Mouse (Mus musculus): ENCODE data around the gene Gdf10.

Gene Gdf10

DNA sequence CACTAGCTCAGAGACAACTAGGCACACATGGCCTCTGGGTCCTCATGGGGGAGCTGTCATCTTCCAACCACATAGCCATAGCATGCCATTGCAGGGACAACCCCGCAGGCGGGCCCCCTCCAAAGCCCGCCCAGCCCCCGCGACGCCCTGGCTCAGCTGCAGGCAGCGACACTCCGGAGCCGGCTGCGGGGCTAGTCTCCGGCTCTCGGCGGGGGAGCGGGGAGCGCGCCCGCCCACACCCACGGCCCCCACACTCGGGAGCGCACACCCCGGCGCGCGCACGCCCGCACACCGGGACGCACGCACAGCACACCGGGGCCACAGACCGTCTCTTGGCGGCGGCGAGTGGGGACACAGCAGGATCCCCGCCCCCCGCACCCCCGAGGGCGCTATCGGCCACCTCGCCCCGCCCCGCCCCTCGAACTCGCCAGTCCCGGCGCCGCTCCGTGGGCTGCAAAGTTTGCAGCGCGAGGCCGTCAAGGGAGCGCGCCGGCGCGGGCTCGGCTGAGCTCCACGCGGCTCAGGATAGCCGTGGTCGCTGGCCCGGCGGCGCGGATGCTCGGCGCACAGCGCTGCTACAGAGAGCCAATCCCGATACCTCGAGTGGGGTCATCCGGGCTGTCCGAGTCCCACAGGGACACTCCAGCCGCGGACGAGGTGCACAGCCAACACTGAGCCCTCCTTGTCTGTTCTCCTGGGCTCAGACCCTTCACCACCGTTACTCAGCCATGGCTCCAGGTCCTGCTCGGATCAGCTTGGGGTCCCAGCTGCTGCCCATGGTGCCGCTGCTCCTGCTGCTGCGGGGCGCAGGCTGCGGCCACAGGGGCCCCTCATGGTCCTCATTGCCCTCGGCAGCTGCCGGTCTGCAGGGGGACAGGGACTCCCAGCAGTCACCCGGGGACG is at the start of gene Gdf10:
TSS of gene Gdf10 (plus strand) at position 420 of the 903 bp plus-strand sequence.
- in situ Hi-C loops (cut with MseI, MboI): no loop called here

DNA sequence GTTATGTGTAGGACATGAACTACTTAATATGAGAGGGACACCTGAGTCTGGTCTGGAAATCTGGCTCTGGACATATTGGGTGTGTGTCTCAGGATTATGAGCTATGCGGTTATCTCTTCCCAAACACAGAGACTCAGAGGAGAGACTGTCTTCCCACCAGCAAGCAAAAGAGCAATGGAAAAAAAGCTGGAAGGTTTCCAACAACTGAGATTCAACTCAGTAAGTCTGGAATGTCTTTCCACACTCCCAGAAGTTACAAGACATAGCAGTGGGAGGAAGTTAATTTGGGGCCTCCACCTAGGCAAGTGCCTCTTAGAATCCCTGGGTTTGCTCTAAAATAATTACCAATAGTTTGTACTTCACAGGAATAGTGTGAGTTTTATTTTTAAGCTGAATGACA is 44.6 kb upstream of the Gdf10 start:
- in situ Hi-C loops (cut with MseI, MboI): no loop called here

DNA sequence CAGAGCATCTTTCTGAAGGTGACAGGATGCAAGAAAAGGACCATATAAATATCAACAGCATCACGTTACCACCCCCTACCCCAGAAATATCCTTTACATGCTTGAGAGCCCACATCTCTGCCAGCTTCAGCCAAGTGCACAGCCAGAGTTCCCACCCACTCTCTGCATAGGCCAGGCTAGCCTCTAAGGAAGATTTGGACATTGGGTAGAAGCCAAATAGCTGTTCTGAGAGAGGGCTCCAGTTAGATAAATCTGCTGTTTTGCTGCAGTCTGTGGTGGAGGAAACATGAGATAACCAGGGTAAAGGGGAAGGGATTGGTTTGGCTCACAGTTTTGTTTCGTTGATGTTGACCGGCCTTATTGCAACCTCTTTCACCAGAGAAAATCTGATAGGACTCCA is 43.2 kb upstream of the Gdf10 start:
- in situ Hi-C loops (cut with MseI, MboI): no loop called here

DNA sequence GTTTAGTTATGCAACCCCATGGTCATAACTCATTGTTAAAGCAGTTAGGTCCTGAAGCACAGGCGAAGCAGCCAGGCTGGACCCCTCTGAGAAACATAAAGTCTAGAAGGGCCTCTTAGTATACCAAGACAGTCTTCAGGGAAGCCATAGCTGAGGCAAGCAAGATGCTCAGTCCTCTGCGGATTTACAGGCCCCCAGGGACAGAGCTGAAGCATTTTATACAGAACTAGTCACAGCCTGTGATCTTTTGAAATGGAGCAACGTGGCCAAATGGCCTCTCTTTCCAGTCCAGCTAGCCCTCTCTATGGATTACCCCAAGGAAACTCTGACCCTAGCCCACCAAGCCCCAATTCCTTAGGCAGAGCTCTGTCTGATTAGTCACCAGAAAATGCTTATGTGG is 41.9 kb upstream of the Gdf10 start:
- in situ Hi-C loops (cut with MseI, MboI): no loop called here

DNA sequence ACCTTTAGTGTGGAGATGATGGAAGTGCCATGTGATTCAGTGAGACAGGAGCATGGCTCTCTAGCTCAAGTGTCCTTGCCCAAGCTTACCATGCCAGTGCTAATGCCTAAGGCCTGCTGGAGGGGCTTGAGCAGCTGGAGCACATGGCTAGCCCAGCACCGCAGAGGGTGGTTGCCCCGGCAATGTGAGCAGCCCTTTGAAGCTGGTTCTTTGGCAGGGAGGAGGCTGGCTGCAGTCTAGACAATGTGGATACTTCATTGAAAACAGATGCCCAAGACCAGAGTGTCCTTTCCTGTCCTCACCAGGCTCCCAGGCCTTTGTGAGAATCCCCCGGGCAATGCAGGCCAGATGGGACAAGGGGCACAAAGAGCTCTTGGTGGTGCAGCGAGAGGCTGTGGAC is 40.3 kb upstream of the Gdf10 start:
- in situ Hi-C loops (cut with MseI, MboI): no loop called here

DNA sequence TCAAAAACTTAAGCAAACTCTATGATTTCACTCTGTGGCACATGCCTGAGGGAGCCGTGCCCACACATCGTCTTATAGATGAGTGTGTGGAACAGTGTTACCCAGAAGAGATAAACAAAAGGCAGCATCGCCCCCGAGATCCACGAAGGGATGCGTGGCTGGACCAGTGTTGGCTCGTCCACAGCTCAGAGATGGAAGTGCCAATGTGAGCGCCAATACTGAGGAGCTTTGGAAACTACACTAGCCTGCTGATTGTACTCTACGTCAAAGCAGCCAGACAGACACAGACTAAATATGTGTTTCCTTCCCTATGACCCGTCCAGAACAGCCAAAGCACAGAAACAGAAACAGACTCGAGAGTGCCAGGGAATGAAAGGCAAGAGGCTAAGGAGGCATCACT is 37.9 kb upstream of the Gdf10 start:
- in situ Hi-C loops (cut with MseI, MboI): no loop called here

DNA sequence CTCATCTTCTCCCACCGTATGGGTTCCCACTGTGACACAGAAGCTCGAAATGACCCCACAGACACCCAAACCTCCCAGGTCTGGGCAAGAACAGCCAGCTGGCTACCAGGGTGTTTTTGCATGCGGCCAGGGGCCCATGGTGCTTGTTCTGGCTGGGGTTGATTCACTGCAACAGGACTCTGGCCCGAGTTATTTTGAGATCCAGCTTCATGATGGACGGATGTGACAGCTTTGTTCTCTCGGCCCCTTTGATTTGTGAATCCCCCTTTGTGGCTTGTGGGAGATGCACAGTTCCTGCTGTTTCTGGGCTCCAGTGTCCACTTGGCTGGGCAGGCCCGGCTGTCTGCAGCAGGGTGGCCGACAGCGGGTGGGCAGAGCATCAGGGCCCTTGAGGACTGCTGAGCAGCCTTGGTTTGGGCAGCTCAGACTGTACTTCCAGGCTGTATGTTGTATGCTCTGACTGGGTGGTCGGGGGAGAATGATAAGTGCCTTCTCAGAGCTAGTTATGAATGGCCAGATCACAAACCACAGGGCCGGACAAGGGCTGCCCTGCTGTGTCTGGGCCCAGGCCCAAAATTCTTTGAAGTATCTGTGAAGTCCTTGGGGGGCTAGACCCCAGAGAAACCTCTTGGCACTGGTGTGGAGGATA is 34.9 kb upstream of the Gdf10 start:
- in situ Hi-C loops (cut with MseI, MboI): no loop called here

DNA sequence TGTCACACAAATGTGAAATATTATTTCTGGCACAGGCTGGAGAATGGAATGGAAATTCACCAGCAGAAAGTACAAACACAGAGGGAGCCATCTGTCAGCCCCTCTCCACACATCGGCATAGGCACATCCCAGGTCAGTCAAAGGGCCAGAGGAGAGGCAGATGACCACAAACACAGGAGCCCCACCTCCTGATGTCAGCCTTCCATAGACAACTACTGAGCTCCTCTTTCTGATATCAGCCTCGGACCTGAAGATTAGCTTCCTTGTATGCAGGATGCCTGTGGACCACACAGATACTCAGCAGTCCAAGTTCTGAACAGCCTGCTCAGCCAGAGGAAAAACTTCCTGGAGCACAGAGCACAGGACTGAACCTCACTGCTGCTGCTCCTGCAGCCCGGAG is 33.4 kb upstream of the Gdf10 start:
- in situ Hi-C loops (cut with MseI, MboI): no loop called here

DNA sequence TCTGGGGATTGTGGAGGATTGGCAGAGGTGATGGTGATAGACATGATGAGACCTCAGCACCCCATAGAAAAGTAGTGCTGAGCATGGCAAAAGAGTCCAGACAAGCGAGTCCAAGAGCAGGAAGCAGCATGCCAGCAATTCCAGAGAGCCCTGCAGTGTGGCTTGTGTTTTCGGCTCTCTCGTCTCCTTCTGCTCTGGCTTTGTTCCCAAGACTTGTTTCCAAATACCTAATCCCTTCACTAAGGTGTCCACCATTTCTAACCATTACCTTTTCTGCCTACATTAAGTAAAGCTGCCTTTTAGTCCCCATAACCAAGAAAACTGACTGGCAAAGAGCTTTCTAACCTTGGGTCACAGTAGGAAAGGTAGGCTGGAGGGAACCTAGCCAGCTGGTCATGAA is 31.9 kb upstream of the Gdf10 start:
- in situ Hi-C loops (cut with MseI, MboI): no loop called here

DNA sequence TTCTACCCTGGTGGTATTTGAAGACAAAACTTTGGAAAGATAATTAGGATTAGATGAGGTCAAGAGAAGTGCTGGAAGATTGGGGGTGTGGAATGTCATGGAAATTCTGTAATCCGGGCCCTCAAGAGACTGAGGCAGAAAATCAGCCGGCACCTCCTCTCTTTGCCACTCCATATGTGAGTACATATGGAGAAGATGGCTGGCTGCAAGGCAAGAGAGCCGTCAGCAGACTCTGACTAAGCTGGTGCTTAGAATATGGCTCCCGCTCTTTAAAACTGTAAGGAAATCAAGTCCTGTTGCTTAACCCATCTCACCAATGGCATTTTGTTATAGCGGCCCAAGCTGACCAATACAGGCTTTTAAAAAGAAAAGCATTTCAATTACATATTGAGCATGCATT is 27.6 kb upstream of the Gdf10 start:
- in situ Hi-C loops (cut with MseI, MboI): no loop called here

DNA sequence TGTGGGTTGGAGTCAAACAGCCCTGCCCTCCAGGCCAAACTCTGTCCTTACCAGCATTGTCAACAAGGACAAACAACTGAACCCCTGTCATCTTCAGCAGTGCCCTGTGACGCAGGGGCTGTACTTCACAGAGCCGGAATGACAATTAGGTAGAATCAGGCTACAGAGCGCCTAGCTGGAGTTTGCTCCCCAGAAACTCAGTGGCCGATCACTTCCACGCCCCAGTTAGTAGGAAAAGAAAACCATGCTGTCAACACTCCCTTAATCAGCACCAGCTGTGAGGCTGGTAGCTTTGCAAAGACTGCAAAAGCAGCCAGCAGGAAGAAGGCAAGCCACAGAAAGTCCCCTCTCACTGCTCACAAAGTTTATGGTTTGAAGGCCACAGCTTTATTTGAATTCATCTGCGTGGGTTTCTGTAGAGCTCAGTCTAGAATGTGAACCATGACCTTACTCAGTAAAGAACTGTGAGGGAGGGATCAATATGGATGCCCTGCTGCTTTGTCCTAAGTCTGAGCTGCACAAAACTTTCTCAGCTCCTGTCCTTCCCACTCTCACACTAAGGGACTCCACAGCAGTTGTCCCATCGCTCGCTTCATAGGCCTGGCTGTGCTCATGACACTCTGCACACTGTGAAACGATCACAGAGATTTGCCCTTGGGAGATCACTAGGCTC is 26.6 kb upstream of the Gdf10 start:
- in situ Hi-C loops (cut with MseI, MboI): no loop called here

DNA sequence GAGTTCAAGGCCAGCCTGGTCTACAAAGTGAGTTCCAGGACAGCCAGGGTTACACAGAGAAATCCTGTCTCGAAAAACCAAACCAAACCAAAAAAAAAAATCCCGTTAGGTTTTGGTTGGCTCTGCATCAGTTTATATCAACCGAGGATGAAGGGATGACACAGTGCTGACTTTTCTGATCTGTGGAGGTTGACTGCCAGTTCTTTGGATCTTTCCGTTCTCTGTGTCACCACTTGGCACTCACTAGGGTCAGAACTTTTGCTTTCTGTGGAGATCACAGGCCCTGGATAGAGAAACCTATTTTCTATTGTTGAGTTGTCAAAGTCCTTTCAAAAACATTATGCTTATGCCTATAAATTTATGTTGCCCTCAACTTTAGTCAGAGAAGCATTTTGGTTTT is 20.6 kb upstream of the Gdf10 start:
- in situ Hi-C loops (cut with MseI, MboI): no loop called here

DNA sequence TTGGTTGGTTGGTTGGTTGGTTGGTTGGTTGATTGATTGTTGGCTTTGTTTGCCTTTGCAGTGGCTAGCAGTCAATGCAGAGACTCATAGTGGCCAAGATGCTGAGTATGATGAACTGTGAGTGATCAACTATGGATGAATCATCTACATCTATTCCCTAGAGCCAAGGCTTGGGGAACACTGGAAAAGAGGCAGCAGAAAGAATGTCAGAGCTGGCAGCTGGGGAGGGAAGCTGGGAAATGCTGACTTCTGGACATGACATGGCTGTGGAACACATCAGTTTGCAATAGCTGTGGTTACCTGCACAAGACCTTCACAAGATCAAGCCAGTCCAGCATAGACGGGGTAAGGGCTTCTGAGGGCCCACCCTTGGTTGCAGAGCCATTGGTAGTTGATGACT is 20.2 kb upstream of the Gdf10 start:
- in situ Hi-C loops (cut with MseI, MboI): no loop called here

DNA sequence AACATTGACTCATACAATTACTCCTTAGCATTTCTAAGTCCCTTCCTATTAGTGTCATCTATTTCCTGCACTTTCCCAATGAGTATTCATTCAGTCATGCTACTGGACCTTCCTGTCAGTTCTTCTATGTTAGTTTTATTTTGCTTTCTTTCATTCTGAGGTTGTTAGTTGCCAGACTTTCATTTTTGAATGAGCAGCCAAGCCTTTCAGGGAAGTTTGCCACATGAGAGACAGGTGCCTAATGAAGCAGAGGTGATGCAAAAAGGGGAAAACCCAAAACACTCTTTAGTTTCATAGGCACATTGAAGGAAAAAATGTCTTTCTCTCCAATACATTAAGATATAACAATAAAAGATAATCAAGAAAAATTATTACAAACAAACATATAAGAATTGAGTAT is 18.5 kb upstream of the Gdf10 start:
- in situ Hi-C loops (cut with MseI, MboI): no loop called here

DNA sequence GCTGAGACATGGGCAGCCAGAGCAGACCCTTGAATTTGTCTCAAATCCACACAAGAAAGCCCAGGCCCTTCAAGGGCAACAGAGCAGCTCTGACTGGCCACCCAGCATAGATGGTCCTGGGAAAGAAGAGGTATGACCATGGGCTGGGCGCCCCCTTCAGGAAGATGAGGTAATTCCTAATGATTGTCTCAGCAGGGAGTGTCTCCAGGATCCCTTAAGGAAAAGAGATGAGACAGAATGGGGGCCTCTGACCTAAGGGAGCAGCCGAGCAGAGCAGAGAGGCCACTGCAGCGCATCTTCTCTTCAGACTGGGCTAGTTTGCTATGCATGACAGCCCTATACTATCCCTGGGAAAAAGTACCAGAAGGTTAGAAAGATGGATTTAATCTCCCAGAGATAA is 9.7 kb upstream of the Gdf10 start:
- in situ Hi-C loops (cut with MseI, MboI): no loop called here

DNA sequence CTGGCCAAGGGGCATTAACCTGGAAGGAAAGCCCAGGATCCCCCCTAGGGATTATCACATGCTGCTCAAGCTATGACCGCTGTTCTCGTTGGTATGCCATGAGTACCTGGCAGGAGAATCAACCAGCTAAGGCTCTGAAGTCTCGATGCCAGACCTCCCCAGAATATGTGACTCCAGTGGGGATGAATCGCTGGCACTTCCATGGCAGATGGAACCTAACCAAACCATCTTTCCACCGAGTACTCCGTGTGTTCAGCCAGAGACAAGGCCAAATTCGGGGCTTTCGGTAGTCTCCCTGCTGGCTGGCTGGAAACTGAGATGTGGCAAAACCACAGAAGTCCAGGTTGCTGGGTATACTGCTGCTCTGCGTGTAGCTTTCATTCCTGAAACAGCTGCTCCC is 9.2 kb upstream of the Gdf10 start:
- in situ Hi-C loops (cut with MseI, MboI): no loop called here

DNA sequence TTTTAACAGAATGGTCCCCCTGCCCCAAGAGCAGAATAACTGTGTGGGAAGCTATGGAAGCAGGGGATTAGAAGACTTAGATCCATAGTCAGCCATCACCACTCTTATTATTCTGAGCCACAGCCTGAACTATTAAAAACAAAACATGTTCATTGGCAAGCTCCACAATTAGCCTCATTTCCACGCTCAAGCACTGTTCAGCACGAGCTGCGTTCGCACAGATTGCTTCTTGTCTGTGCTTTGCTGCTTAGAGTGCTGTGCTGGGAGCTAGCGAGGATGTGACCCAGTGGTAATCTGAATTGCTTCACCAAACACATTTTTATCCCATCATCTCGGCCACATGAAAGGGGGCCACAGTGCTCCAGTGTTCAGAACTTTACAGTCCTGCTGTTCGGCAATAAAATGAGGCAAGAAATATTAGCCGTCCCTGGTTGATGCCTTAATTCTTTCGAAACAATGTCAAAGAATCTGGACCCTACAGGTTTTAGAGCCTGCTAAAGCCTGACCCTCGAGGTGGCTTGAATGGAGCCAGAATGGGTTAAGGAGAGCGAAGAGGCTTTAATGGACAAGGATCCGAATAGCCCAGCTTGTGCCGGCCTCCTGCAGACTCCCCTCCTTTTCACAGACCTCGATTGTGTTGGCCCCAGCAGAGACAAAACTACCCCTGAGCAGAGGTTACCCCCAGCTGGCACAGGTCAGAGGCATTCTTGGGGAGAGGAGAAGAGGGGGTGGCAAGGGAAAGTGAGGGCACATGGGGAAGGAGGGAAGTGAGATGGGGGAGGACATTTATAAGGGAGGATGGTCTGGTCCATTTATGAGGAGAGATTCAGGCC is 2.4 kb upstream of the Gdf10 start:
- in situ Hi-C loops (cut with MseI, MboI): no loop called here

DNA sequence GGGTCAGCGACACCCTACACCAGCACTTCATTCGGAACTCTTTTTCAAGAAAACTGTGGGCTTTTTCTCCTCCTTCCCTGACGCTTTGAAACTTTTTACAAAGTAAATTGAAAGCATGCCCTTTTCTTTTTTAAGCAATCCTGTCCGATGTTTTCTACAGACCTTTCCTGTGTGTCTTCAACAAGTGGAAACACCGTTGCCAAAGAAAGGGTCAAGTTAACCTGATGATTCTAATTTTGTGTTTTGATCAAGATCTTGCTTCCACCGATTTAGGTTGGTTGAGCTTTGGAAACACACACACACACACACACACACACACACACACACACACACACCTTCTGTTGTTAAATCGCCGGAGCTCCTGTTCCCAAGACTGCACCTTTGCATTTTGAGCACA is 618 bp upstream of the Gdf10 start:
- in situ Hi-C loops (cut with MseI, MboI): no loop called here

DNA sequence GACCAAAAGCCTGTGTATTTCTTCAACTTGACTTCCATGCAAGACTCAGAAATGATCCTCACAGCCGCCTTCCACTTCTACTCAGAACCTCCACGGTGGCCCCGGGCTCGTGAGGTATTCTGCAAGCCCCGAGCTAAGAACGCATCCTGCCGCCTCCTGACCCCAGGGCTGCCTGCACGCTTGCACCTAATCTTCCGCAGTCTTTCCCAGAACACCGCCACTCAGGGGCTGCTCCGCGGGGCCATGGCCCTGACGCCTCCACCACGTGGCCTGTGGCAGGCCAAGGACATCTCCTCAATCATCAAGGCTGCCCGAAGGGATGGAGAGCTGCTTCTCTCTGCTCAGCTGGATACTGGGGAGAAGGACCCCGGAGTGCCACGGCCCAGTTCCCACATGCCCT is 8.5 kb downstream of the Gdf10 start:
- in situ Hi-C loops (cut with MseI, MboI): loop anchor here (5.0 to 10.0 kb wide), 2 partner anchors 240 to 257 kb away; no protein-coding TSS in a partner anchor

DNA sequence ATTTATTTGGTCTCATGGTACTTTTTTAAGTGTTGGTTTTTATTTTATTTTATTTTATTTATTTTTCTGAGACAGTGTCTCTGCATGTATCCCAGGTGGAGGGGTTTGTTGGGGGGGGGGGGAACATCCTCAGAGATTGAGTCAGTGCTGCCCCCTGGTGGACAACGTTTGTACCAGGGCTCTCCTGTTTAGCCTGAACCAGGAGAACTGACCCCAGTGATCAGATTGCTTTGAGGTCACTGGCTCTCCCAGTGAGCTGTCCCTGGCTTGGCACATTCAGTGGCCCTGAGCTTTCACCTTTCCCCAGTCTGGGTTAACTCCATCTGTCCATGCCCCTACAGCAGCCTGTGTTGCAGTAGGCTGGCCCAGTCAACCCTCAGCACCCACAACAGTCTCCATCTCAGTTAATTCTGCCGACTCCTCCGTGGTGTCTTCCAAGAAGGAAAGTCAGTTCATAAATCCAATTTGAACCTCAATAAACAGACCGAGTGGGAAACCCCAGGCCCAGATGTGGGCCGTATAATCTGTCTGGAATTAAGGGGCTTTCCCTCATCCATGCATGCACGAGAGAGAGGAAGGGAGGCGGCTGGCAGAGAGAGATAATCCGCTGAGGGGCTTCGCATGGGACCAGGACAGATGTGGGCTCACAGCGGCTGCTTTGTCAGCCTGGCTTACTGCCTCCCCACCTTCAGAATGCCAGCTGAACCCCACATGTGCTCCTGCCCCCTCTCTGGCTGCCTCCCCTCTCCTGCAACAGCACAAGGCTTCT is 9.7 kb downstream of the Gdf10 start:
- in situ Hi-C loops (cut with MseI, MboI): loop anchor here (5.0 to 10.0 kb wide), 2 partner anchors 241 to 258 kb away; no protein-coding TSS in a partner anchor

DNA sequence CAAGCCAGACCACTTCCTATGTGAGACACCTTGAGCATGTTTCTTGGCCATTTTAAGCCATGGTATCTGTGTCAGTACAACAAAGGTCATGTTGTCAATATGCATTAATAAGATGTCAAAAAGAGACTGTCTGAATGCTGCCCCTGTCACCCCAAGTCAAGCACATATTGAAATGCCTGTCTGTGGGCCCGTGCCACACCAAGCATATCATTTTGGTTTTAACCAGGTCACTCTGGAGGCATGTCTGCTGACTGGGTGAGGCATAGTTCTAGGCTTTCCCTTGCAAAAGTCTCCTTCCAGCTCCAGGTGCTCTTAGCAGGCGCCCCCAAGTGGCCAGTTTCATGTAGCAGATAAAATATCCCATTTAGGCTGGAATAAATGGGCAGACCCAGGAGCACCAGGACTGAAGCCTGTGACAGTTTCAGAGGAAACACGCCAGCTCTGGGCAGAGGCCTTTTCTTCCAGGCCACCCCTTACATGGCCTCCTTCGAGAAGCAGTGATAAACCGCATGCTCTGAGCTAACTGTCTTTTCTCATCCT is 10.5 kb downstream of the Gdf10 start:
- in situ Hi-C loops (cut with MseI, MboI): loop anchor here (5.0 to 10.0 kb wide), 2 partner anchors 242 to 259 kb away; no protein-coding TSS in a partner anchor
